Mouse (Mus musculus) lung, embryonic 15.5 days (tissue): Measurements from ENCODE around the gene Lmx1b. TPM values are rescaled to one million over a fixed set of nuclear protein-coding genes. Genes with fewer than 3 reads are reported as not detected.

ENCODE experiments used
- ATAC-seq: fragments of 200-750 bp; cut with Nextera tagmentation; 2 replicates; pipeline ENCODE4 v1.8.0; 2017; ENCODE audit warnings: moderate number of reproducible peaks, borderline replicate concordance; ENCODE audit not compliant: low FRiP score, low TSS enrichment; ENCODE audit errors: extremely low read depth
- H3K27ac ChIP-seq: fragments of 300-500 bp; sonication (generic); 2 replicates; pipeline ENCODE4 v1.5.1; 2015; ENCODE audit warnings: moderate library complexity, mild to moderate bottlenecking, inconsistent platforms
- H3K27me3 ChIP-seq: fragments of 300-500 bp; sonication (generic); 2 replicates; pipeline ENCODE4 v1.6.1; 2015; ENCODE audit warnings: inconsistent platforms
- H3K36me3 ChIP-seq: fragments of 300-500 bp; sonication (generic); 2 replicates; pipeline ENCODE4 v1.6.1; 2015; ENCODE audit warnings: inconsistent platforms
- H3K4me1 ChIP-seq: fragments of 300-500 bp; sonication (generic); 2 replicates; pipeline ENCODE4 v1.6.1; 2015; ENCODE audit warnings: inconsistent platforms
- H3K4me2 ChIP-seq: fragments of 300-500 bp; sonication (generic); 2 replicates; pipeline ENCODE4 v1.6.1; 2015; ENCODE audit warnings: inconsistent platforms, mild to moderate bottlenecking, moderate library complexity
- H3K4me3 ChIP-seq: fragments of 300-500 bp; sonication (generic); 2 replicates; pipeline ENCODE4 v1.5.1; 2015; ENCODE audit warnings: mild to moderate bottlenecking, inconsistent platforms
- H3K9ac ChIP-seq: fragments of 300-500 bp; sonication (generic); 2 replicates; pipeline ENCODE4 v1.6.1; 2015; ENCODE audit warnings: inconsistent platforms
- H3K9me3 ChIP-seq: fragments of 300-500 bp; sonication (generic); 2 replicates; pipeline ENCODE4 v1.6.1; 2016; ENCODE audit warnings: inconsistent platforms
- WGBS: fragments of 180-500 bp; shearing (Covaris S2); methylation state at CpG from one replicate; pipeline ENCODE4 v1.1.7; 2015; 5-methylcytosine and 5-hydroxymethylcytosine counted together
- polyA plus RNA-seq: library from polyadenylated mRNA; unstranded; fragments of >200 nt; fragmentation: Nextera tagmentation; extraction: Ambion mirVana; gene quantifications from 2 replicates; pipeline ENCODE4 v1.2.1, GENCODE M21; 2015

Lmx1b gene
- polyA plus RNA-seq, 1 experiment from 2014 or later, result 0.09 TPM

DNA sequence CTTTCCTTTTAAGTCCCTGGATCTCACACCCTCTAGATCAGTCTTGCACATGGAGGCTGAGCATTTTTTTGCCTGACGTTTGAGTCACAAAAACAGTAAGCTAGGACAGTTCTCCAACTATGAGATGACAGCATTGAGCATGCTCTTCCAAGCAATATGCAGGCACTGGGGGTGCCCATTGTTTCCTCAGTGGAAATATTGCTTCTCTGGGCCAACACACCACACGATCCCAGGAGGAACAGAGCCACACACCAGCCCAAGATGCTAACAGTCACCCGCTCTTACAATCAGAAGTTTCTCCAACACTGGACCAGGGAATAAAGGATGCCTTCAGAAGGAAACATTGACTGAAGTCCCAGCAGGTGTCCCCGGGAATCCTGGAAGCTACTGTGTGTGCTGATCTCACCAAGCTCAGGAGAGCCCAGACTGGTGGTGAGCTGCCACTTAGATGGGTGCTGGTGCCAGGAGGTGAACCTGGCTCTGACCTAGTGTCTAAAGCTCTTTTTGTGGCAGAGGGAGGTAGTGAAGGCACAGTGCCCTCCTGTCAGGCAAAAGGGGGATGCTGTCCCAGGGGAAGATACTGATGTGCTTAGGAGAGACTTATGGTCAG lies 5.7 kb downstream of the Lmx1b start:
- Histone ChIP-seq H3K9ac (no peak overlapping the region), H3K4me1 (peaks cover 15% of the 10 kb centered on the region), H3K27me3 (peaks cover 100% of the 10 kb centered on the region), H3K27ac (no peak overlapping the region), H3K4me2 (no peak overlapping the region), H3K36me3 (no peaks in the 10 kb centered on the region), H3K9me3 (no peaks in the 10 kb centered on the region), H3K4me3 (no peak overlapping the region)
- WGBS, result 17% methylated on average over 4 of the region's 4 CpGs
- no peak for ATAC-seq

DNA sequence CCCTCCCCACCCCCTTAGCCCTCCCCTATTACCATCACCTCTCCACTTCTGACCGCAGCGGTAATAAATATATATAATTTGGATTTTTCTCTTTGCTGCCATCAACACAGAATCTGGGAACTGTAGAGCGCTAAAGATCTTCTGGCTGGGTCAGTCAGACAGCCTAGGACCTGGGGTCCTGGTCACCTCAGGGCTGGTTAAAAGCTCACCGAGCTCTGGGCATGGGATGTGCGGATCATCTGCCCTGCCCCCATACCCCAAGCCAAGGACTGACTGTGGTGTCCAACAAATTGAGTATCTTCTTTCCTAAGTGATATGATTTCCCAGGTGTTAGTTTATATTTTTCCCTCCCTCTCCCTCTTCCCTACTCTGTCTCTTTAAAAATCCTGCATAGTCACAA lies 6.4 kb downstream of the Lmx1b start:
- Histone ChIP-seq H3K4me3 (no peak overlapping the region), H3K4me2 (no peak overlapping the region), H3K27me3 (peaks cover 100% of the 10 kb centered on the region), H3K9ac (no peak overlapping the region), H3K9me3 (no peaks in the 10 kb centered on the region), H3K27ac (no peak overlapping the region), H3K36me3 (no peaks in the 10 kb centered on the region), H3K4me1 (peaks cover 10% of the 10 kb centered on the region; the same call in 1 of the 2 replicates)
- WGBS, result 8% methylated on average over 5 of the region's 5 CpGs
- ATAC-seq, result no peak

DNA sequence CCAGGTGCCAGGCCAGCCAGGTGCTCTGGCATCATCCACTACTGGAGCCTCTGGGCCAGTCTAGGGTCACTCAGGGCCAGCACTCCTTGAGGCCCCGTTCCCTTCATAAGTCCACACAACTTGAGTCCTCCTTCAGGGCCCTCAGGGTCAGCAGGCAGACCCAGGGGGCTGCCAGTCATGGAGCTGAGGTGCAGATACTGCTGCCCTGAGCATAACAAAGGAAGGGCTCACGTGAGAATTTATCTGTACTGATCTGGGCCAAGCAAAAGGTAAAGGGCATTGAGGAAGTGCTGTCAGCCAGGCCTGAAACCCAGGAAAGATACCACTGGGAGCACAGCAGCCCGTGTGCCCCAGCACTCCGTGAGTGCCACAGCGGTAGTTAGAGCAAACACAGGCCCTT lies 7.1 kb downstream of the Lmx1b start:
- H3K27ac ChIP-seq, result no peak overlapping the region
- peaks cover 100% of the 10 kb centered on the region for H3K27me3 ChIP-seq
- WGBS, result 12% methylated on average over 5 of the region's 5 CpGs
- H3K4me2 ChIP-seq, result no peak overlapping the region
- no peak for ATAC-seq
- H3K4me3 ChIP-seq, result no peak overlapping the region
- no peak overlapping the region for H3K9ac ChIP-seq
- H3K36me3 ChIP-seq, result no peaks in the 10 kb centered on the region
- H3K9me3 ChIP-seq, result no peaks in the 10 kb centered on the region
- peaks cover 10% of the 10 kb centered on the region; the same call in 1 of the 2 replicates for H3K4me1 ChIP-seq

- WGBS, result 21% methylated on average over 5 of the region's 5 CpGs
- Histone ChIP-seq H3K4me3 (no peak overlapping the region), H3K27ac (no peak overlapping the region), H3K36me3 (no peaks in the 10 kb centered on the region), H3K9me3 (no peaks in the 10 kb centered on the region), H3K27me3 (peaks cover 100% of the 10 kb centered on the region), H3K9ac (no peak overlapping the region), H3K4me2 (no peak overlapping the region), H3K4me1 (peaks cover 10% of the 10 kb centered on the region; the same call in 1 of the 2 replicates)
- no peak for ATAC-seq
Measured at GRCm38 (mm10) chr2:33632551-33633059, 7.7 kb downstream of the Lmx1b start.

DNA sequence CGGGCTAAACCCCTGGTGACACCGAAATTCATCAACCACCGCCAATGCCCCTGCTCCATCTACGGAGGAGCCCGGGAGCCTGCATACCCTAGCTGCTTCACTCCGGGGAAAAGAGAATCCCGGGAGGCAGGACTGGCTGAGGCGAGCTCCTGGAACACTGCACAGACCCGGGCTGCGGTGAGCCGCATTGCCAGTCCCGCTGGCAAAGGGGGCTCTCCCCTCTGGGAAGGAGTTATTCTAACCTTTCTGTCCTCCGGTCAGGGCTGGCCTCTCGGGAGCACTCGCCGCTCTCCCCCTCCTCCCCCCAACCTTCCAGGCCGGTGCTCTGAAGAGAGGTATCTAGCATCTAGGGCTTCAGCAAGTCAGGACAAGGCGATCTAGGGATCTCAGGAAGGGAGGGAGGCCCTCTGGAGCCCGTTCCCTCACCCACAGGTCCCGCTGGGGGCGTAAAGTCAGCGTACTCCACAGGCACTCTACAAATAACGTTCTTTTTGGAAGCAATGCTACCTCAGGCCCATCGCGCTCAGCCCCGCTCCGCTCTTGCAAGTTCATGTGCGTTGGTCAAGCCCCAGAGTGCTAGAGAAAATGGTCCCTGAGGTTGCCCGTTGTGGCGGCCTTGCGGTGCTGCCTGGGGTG lies 8.5 kb downstream of the Lmx1b start:
- no peaks in the 10 kb centered on the region for H3K9me3 ChIP-seq
- no peak overlapping the region for H3K9ac ChIP-seq
- H3K4me2 ChIP-seq, result 0 out of 2 replicates have a peak overlapping the region, but pooled peaks have one; percentile 11
- H3K27ac ChIP-seq, result no peak overlapping the region
- no peak overlapping the region for H3K4me3 ChIP-seq
- 2% methylated on average over 31 of the region's 31 CpGs for WGBS
- no peaks in the 10 kb centered on the region for H3K36me3 ChIP-seq
- ATAC-seq, result no peak
- peaks cover 10% of the 10 kb centered on the region; the same call in 1 of the 2 replicates for H3K4me1 ChIP-seq
- H3K27me3 ChIP-seq, result peaks cover 100% of the 10 kb centered on the region

DNA sequence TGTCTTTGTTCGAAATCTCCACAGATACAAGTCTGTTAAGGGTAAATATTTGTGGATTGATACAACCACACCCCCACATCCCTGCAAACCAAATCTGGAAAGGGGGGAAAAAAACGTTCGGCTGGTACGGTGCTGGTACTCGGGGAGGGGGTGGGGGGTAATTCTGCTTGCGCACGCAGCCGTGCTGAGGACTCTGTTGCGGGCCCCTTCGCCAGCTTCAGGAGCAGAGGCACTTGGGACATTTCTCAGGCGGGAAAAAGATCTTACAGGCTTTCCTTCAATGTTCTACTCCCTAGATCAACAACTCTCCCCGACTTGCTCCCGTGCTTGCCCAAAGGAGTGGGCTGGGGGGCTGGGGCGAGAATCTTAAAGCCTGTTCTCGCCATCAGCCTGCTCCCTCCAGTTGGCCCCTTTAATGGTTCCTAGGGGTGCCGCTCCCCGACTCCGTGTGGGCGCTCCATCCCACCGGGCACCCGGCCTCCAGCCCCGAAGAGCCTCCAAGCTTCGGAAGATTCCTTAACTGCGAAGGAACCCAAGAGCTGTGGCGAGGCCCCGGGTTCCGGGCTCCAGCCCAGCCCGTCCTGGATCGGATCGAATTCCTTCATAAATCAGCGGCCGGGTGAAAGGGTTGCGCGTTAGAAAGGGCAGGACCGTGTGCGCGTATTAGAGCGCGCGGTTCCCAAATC lies 9.1 kb downstream of the Lmx1b start:
- Histone ChIP-seq H3K36me3 (no peaks in the 10 kb centered on the region), H3K4me2 (0 out of 2 replicates have a peak overlapping the region, but pooled peaks have one; percentile 11), H3K4me3 (no peak overlapping the region), H3K27me3 (peaks cover 100% of the 10 kb centered on the region), H3K9ac (no peak overlapping the region), H3K27ac (no peak overlapping the region), H3K9me3 (no peaks in the 10 kb centered on the region), H3K4me1 (peaks cover 9% of the 10 kb centered on the region; the same call in 1 of the 2 replicates)
- ATAC-seq, result no peak
- 1% methylated on average over 40 of the region's 40 CpGs for WGBS

DNA sequence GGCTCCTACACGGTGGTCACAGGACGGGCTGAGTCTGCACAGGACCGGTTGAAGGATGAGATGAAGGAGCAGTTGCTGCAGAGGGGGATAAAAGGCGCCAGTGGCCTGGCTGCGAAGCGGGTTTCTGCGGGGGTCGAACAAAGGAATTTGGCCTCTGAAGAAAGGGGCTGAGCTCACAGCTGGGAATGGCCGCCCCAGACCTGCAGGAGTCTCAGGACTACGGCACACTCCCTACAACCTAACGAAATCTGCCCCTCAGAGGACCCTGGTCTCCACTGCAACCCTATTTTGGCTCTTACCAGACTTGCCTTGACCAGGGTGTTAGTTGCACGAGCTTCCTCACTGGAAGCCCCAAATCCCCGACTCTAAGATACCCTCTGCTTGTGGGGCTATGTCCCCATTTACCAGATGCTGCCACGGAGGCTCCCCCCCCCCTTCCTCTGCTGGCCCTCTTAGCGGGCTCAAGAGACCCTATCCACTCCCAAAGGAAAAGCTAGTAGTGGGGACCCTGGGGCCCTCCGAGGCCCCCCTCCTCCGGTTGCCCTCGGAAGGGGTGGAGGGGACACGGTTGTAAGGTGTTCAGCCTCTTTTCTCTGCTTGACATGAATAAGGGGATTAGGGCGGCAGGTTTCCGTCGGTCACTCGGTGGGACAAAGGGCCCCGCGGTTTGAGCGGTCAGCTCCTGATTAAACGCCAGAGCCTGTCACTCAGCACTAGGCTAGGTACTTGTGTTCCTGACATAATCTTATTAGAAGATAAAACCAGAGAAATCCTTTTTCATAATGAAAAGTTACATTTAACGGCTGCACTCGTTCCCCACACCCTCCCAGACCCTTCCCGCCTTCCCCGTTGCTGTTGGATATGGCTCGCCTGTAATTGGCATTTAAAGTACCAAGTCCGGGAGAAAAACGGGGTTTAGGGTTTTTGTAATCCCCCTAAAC lies 10.0 kb downstream of the Lmx1b start:
- no peak for ATAC-seq
- Histone ChIP-seq H3K4me1 (peaks cover 5% of the 10 kb centered on the region; the same call in 1 of the 2 replicates), H3K4me2 (no peak overlapping the region), H3K9ac (no peak overlapping the region), H3K4me3 (no peak overlapping the region), H3K9me3 (no peaks in the 10 kb centered on the region), H3K36me3 (no peaks in the 10 kb centered on the region), H3K27me3 (peaks cover 100% of the 10 kb centered on the region), H3K27ac (no peak overlapping the region)
- WGBS, result 2% methylated on average over 34 of the region's 34 CpGs

- Histone ChIP-seq H3K9ac (no peak overlapping the region), H3K27ac (no peak overlapping the region), H3K36me3 (no peaks in the 10 kb centered on the region), H3K4me1 (peaks cover 5% of the 10 kb centered on the region; the same call in 1 of the 2 replicates), H3K9me3 (no peaks in the 10 kb centered on the region), H3K27me3 (peaks cover 100% of the 10 kb centered on the region), H3K4me3 (no peak overlapping the region), H3K4me2 (no peak overlapping the region)
- 20% methylated on average over 6 of the region's 6 CpGs for WGBS
- ATAC-seq, result no peak
Measured at GRCm38 (mm10) chr2:33629641-33630040, 10.7 kb downstream of the Lmx1b start.

GRCm38 (mm10) chr2:33628791-33629190 lies 11.5 kb downstream of the Lmx1b start:
- Histone ChIP-seq H3K9ac (no peak overlapping the region), H3K9me3 (no peaks in the 10 kb centered on the region), H3K4me3 (no peak overlapping the region), H3K27ac (no peak overlapping the region), H3K4me1 (peaks cover 5% of the 10 kb centered on the region; the same call in 1 of the 2 replicates), H3K4me2 (no peak overlapping the region), H3K36me3 (no peaks in the 10 kb centered on the region), H3K27me3 (peaks cover 100% of the 10 kb centered on the region)
- 4% methylated on average over 16 of the region's 16 CpGs for WGBS
- no peak for ATAC-seq

DNA sequence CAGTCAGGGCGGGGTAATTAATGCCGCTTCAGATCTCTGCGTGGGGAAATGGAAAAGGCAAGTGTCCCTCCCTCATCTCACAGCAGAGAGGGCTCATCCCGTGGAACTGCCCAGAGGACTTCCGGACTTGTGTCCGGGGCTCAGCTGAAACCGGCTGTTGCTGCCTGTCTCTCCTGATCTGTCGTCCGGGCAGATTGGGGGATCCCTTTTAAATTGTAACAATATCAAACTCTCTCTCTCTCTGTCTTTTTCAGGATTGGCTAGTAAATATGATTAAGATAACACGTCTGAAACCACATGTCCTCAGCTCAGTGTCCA lies 13.3 kb downstream of the Lmx1b start:
- Histone ChIP-seq H3K4me3 (no peak overlapping the region), H3K9ac (no peak overlapping the region), H3K9me3 (no peaks in the 10 kb centered on the region), H3K27me3 (peaks cover 94% of the 10 kb centered on the region), H3K27ac (no peak overlapping the region), H3K4me2 (no peak overlapping the region), H3K36me3 (no peaks in the 10 kb centered on the region), H3K4me1 (peaks cover 5% of the 10 kb centered on the region; the same call in 1 of the 2 replicates)
- WGBS, result 17% methylated on average over 10 of the region's 10 CpGs
- ATAC-seq, result no peak
